Mouse (Mus musculus) olfactory bulb, adult 2 months (tissue): ENCODE data around the gene Sugp2. TPM values are rescaled to one million over a fixed set of nuclear protein-coding genes. Genes with fewer than 3 reads are reported as not detected.

Experiments
- H3K27ac ChIP-seq: fragments of 200-500 bp; 2 replicates; pipeline ENCODE4 v1.5.1; 2012; ENCODE audit warnings: low read depth, low read length; ENCODE audit not compliant: insufficient read depth
- H3K4me1 ChIP-seq: fragments of 200-500 bp; 2 replicates; pipeline ENCODE4 v1.6.1; 2012; ENCODE audit warnings: low read length; ENCODE audit not compliant: control insufficient read depth, insufficient read depth
- H3K4me3 ChIP-seq: fragments of 200-500 bp; 2 replicates; pipeline ENCODE4 v1.5.1; 2012; ENCODE audit warnings: mild to moderate bottlenecking, low read depth, low read length, moderate library complexity; ENCODE audit not compliant: insufficient read depth
- CTCF ChIP-seq: fragments of 200-500 bp; IDR thresholded peaks from 2 replicates; pipeline ENCODE4 v1.5.1; 2012; ENCODE audit warnings: low read depth, mild to moderate bottlenecking, low read length, moderate library complexity; ENCODE audit not compliant: insufficient read depth
- POLR2A ChIP-seq: fragments of 200-500 bp; IDR thresholded peaks from 2 replicates; pipeline ENCODE4 v1.6.1; 2012; ENCODE audit warnings: mild to moderate bottlenecking, low read depth, low read length, moderate library complexity; ENCODE audit not compliant: insufficient read depth
- WGBS: fragments of 180-500 bp; shearing (Covaris S2); methylation state at CpG from one replicate; pipeline ENCODE4 v1.1.7; 2018; 5-methylcytosine and 5-hydroxymethylcytosine counted together
- polyA plus RNA-seq: library from polyadenylated mRNA; stranded (reverse); fragments of >200 nt; gene quantifications from 2 replicates; pipeline ENCODE4 v1.2.4, GENCODE M21; 2012; ENCODE audit warnings: low replicate concordance; ENCODE audit not compliant: missing spikeins, insufficient read depth, insufficient read length

The Sugp2 gene
- polyA plus RNA-seq, 1 experiment: not detected

DNA sequence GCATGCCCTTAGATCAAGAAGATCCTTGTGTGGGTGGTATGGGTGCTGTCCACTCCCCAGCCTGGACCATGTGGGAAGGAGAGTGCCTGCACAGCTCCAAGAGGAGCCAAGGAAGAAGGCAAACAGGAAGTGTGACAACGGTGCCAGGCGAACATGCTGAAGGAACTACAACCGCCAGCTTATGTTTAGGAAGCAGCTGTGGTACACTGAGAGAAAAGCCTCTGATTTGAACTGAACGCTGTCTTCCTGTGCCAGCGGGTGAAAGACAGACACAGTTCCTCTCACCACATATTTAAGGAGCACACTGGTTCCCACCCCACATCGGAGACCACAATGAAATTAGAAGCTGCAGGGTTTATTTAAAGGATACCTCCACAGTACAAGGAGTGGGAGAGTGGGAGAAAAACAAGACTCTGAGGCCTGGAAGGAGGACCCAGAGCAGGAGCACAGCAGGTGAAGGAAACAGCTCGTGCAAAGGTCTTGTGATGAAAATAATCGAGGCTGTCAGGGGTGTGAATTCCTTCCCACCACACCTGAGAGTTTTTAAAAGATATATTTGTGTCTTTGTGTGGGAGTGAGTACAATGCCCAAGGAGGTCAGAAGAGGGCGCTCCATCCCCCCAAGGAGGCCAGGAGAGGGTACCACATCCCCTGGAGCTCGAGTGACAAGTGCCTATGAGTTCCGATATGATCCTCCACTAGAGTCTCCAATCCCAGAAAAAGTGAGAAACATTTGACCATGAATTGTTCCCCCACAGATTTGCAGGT, 35.0 kb downstream of the Sugp2 start:
- WGBS: 28% methylated on average over 11 of the region's 11 CpGs
- Histone ChIP-seq H3K4me1 (peaks cover 20% of the 10 kb centered on the region), H3K27ac (peak overlapping the region; percentile 49), H3K4me3 (no peak overlapping the region)
- peak; percentile 40; the same call in 1 of the 2 replicates for TF ChIP-seq CTCF
- no peak for TF ChIP-seq POLR2A

DNA sequence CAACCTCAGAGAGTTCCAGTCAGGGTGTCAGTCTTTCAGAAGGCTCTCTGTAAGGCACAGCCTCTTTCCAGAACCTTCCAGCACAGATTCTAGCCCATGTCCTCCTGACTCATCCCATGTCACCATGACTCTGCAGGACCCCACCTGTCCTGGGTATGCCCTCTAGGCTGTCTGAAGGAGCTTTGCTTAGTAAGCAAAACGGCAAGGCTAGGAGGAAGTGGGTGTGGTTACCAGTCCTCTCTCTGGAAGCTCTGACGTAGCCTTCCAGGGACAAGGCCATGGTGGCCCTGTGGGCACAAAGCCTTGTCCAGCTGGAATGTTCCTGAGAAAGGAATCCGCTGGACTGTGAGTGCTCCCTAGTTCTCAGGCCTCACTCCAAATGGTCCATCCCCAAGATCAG, 38.9 kb downstream of the Sugp2 start:
- Histone ChIP-seq H3K27ac (no peak overlapping the region), H3K4me3 (no peak overlapping the region), H3K4me1 (peaks cover 28% of the 10 kb centered on the region)
- TF ChIP-seq POLR2A: no peak
- no peak for TF ChIP-seq CTCF
- 52% methylated on average over 3 of the region's 3 CpGs for WGBS

DNA sequence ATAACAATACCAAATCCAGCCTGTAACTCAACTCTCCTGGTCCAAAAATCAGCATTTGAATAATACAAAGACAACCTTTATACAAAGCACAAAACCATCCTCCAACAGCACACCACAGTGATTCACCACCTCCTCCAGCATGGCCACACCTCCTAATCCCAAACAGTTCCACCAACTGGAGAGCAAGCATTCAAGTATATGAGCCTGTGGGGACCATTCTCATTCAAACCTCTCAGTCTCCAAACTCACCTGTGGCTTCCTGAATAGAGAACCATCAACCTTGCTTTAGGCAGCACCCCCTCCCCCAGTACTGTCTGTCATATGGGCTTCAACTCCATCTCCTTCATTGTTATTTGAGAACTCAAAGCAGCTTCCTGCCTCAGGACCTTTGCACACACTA, 40.3 kb downstream of the Sugp2 start:
- Histone ChIP-seq H3K4me3 (no peak overlapping the region), H3K4me1 (peaks cover 35% of the 10 kb centered on the region), H3K27ac (no peak overlapping the region)
- TF ChIP-seq CTCF (no peak), POLR2A (no peak)

DNA sequence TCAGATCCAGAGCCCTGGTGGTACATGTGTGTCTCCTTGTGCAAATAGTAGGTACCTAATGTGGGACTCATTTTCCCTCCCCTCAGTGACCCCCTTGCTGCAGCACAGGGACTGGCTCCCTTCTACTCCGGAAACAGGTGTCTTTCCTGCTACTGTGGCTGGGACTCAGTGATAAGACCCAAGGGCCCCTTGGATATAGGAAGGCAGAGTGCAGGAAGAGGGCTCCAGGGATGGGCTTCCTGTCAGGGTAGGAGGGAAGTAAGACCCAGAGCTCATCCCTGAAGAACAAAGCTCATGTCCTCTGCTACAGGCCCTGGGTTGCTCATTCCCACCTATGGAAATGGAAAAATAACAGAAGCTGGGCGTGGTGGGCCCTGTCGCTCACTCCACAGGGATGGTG, 42.5 kb downstream of the Sugp2 start:
- peaks cover 30% of the 10 kb centered on the region for H3K4me1 ChIP-seq
- H3K27ac ChIP-seq: no peak overlapping the region
- no peak overlapping the region for H3K4me3 ChIP-seq
- 95% methylated on average over 3 of the region's 3 CpGs for WGBS
- no peak for TF ChIP-seq CTCF
- no peak for TF ChIP-seq POLR2A

DNA sequence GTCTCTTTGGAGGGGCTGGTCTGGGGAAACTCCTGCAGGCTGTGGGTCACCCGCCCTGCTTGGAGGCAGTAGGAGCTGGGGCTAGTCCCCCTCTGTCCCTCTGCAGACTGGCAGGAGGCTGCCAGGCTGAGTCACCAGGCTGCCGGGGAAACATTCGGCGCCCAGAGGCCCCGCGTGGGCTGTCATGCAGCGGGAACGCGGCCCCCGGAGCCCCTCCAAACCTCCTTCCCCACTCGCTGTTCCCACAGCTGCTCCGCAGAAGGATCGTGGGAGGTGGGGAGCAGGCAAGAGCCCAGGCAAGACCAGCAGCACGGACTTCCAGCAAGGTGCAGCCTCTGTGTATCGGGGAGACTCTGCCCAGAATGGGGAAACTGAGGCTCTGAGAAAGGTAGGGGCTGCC, 44.1 kb downstream of the Sugp2 start:
- 40% methylated on average over 15 of the region's 15 CpGs for WGBS
- peak overlapping the region; percentile 11; the same call in 1 of the 2 replicates for H3K4me3 ChIP-seq
- peaks cover 36% of the 10 kb centered on the region for H3K4me1 ChIP-seq
- TF ChIP-seq POLR2A (no peak), CTCF (no peak)
- H3K27ac ChIP-seq: peak overlapping the region; percentile 20; the same call in 1 of the 2 replicates

DNA sequence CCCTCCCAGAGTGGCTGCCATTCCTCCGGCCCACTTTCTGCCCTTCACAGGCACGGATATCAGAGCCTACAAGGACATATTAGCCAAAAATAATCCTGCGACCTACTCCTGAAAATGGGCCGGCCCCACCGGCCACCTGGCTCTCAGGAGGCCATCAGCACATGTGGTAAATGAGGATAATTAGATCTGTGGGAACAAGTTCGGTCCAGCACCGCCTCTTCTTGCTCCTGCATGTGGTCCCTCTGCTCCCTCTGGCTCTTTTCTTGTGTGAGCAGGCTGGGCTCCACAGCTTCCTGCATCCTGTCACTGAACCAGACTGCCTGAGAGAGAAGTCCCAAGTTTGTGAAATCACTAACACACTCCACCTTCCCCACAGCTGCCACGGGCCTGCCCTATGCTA, 45.2 kb downstream of the Sugp2 start:
- TF ChIP-seq POLR2A: no peak
- no peak for TF ChIP-seq CTCF
- peak overlapping the region; percentile 4; the same call in 1 of the 2 replicates for H3K27ac ChIP-seq
- H3K4me1 ChIP-seq: peaks cover 39% of the 10 kb centered on the region
- 57% methylated on average over 8 of the region's 8 CpGs for WGBS
- H3K4me3 ChIP-seq: no peak overlapping the region

DNA sequence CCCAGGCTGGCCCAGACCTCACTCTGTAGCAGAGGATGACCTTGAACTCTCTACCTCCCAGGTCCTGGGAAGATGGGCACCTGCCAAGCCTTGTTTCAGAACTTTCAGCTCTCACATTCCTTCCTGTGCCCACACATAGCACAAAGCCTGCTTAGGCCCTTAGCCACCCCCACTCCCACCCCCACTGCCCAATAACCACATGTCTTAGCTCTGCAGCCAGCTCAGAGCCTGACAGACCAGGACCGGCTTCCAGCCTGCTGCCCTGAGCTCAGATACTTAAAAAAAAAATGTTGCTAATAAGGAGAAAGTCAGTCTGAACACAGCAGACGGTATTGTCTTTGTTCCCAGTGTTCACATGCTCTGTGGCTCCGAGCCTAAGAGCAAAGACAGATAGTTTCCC, 47.0 kb downstream of the Sugp2 start:
- peaks cover 39% of the 10 kb centered on the region for H3K4me1 ChIP-seq
- TF ChIP-seq CTCF: no peak
- no peak for TF ChIP-seq POLR2A
- H3K27ac ChIP-seq: no peak overlapping the region
- WGBS: 46% methylated on average over 3 of the region's 3 CpGs
- no peak overlapping the region for H3K4me3 ChIP-seq

DNA sequence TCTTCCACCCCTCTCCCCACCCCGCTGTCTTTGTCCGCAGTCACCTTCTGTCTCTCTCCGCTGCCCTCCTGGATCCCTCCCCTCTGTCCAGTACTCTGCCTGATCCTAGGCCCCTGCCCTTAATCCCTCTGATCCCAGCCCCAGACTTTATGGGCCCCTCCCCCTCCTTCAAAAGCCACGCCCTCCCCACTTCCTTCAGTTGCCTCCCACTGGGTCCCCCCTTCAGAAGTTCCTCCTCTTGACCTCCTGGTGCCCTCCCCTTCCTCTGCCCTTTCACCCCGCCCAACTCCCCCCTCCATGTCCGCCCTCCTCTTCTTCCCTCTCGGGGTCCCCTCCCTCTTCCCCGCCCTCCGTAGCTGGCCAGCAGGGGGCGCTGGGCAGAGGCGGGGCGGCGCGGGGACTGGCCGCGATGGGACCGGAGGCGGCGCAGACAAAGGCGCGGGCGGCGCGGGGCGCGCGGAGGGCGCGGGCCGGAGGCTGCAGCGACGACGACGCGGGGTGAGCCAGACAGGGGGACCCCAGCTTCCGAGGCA, 48.6 kb downstream of the Sugp2 start, which contains the start of gene Homer3:
Gene Homer3 (plus strand): TSS at position 225 of the 533 bp plus-strand sequence.
- no peak; the same call in 1 of the 2 replicates for TF ChIP-seq POLR2A
- TF ChIP-seq CTCF: peak; percentile 76; the same call in 1 of the 2 replicates
- Histone ChIP-seq H3K4me3 (peak within 1 kb of the TSS; percentile 79), H3K4me1 (peaks cover 34% of the 10 kb centered on the region), H3K27ac (no peak within 1 kb of the TSS)
- WGBS: 2% methylated on average over 36 of the region's 36 CpGs

DNA sequence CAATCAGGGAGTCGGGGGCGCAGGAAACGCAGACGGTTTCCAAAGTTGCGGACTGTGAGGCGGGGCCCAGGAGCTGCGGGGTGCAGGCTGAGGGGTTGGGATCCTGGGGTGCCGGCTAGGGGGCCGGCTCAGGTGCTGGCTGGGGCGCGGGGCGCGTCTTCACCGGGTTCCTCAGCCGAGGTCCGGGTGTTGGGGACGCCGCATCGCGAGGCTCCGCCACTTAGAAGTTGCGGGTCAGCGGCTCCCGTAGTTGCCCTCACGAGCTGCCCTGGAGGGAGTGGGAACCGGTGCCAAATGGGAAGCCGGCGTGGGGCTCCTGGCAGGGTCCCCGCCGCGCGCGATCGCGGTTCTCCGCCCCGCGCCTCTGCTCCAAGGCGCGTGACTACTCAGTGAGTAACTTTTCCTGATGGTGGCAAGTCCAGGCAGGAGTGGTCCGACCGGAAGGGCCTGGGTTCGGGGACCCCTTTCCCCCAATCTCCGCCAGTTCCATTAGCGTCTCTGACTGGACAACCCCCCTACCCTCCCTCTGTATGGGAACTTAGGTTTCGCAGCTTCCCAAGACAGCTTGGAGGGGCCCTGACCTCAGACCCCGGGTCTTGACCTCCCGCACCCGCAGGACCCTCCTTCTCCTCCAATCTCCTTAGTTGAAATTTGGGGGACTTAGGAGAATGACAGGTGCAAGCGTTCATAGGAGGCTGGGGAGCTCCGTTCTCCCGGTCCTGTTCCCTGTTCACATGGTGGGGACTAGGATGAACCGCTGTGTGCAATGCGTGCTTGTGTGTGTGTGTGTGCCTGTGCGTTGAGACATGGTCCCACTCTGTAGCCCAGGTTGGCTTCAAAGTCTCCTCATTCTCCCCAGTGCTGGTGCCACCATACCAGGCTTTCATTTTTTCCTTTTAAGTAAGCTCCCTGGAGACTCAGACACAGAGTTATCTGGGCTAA, 49.4 kb downstream of the Sugp2 start:
- Histone ChIP-seq H3K4me3 (peak overlapping the region; percentile 79), H3K4me1 (peaks cover 27% of the 10 kb centered on the region), H3K27ac (no peak overlapping the region)
- WGBS: 2% methylated on average over 55 of the region's 55 CpGs
- TF ChIP-seq POLR2A (no peak; the same call in 1 of the 2 replicates), CTCF (no peak; the same call in 1 of the 2 replicates)
